Mouse (Mus musculus): ENCODE results near the gene Mapk13.

DNA sequence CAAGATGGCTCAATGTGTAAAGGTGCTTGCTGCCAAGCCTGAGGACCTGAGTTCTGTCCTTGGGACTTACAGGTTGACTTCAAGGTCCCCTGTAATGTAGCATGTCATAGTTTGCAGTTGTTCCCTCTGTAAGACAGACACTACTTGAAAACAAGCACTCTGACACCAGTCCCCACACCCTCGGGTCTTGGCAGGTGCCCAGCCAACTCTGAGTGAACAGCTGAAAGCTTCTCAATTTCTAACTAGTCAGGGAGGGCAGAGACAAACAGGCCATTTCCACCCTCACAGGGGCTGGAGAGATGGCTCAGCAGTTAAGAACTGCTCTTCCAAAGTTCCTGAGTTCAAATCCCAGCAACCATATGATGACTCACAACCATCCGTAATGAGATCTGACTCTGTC is 11.6 kb upstream of the Mapk13 start:
- TF ChIP-seq HCFC1 (IDR thresholded peaks at IDR 0.05; ENCODE audit: low read depth, low read length) (no peak), ZC3H11A (IDR thresholded peaks at IDR 0.05; ENCODE audit: low read depth, low read length) (no peak), MAFK (IDR thresholded peaks at IDR 0.05; ENCODE audit: borderline replicate concordance, low read depth, low read length) (no peak), GABPA (IDR thresholded peaks at IDR 0.05; ENCODE audit: low read depth, low read length) (no peak), JUND (IDR thresholded peaks at IDR 0.05; ENCODE audit: low read depth, low read length) (no peak), CTCF (IDR thresholded peaks at IDR 0.05 in 2 of 3, conservative IDR thresholded peaks at IDR 0.05 in 1 of 3; ENCODE audit: control insufficient read depth in 1 of 3, insufficient read depth in 1 of 3, low read depth in 2 of 3, low read length in 3 of 3, poor library complexity in 1 of 3, severe bottlenecking in 1 of 3) (no peak), NELFE (IDR thresholded peaks at IDR 0.05; ENCODE audit: low read depth, low read length) (no peak)

All from MEL (cell line).